Mouse (Mus musculus) neutrophil, adult 83 days (primary cell): ENCODE data around the gene Dnlz. TPM values are rescaled to one million over a fixed set of nuclear protein-coding genes. Genes with fewer than 3 reads are reported as not detected.

Experiments
- total RNA-seq, 2 experiments: library from RNA; stranded (reverse); gene quantifications; one replicate each; pipeline ENCODE4 v1.2.4; 2023

Gene Dnlz
- 1 to 10 TPM; 4.7 to 5.2 TPM for total RNA-seq

DNA sequence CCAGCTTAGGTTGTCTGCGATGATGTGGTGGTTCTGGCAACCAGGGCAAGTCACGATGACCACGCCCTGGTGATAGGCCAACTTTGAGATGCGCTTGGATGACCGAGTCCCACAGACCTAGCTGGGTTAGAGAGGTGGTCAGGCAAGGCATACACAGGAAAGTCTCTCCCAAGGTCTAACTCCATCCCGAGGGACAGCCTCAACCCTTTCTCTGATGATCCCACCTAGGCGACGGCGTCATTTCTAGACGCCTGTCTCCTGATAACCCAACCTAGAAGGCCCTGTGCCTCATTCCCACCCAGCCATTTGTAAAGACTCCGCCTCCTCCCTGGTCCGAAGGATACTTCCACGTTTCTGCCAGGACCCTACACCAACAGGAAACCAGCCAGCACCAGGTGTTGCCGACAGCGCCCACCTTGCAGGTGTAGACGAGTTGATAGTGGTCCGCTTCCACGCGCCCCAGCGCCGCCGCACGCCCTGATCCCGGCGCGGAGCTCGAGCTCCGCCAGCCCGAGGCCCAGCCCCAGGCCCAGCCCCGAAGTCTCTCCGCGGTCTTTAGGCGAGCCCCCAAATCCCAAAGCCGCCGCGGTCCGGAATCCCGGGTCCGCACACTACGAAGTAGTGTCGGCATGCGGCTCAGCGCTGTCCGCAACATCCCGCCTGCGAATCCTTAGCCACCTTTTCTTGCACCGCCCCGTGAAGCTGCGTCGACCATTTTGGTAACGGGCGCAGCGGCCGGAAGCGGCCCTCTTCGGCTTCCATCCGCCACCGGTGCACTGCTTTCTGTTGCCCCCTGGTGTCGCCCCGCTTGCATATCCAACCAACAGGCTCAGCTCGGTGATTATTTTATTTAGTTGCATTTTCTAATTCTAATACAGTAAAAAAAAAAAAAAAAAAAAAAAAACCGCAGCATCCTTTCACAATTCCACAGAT lies at the start of gene Dnlz:
TSS of gene Dnlz (minus strand) at position 753 of the 933 bp plus-strand sequence.

DNA sequence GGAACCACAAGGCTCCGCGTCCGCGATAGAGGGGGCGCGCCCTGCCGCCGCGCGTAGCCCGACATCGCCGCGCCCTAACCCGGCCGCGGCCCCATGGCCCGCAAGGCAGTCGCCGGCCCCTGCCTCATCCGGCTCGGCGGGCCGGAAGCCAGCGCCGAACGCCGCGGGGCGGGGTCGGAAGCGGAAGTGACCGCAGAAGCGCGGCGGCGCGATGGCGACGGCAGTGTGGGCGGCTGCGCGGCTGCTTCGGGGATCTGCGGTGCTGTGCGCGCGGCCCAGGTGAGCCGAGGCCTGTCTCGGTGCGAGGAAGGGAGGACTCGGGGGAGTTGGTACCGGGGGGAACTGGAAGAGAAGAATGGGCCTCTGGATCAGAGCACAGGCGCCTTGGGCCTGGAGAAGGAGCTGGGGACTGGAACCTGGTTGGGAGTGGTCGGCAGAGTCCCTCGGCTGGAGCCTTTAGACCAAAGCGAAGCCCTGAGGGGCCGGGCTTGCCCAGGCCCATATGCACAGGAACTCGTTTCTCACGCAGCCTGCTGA lies 37.3 kb upstream of the Dnlz start, which contains the start of the genes Entr1 and Pmpca:
TSS of gene Entr1 (minus strand) at position 163 of the 537 bp plus-strand sequence.
TSS of gene Pmpca (plus strand) at position 186 of the 537 bp plus-strand sequence.

DNA sequence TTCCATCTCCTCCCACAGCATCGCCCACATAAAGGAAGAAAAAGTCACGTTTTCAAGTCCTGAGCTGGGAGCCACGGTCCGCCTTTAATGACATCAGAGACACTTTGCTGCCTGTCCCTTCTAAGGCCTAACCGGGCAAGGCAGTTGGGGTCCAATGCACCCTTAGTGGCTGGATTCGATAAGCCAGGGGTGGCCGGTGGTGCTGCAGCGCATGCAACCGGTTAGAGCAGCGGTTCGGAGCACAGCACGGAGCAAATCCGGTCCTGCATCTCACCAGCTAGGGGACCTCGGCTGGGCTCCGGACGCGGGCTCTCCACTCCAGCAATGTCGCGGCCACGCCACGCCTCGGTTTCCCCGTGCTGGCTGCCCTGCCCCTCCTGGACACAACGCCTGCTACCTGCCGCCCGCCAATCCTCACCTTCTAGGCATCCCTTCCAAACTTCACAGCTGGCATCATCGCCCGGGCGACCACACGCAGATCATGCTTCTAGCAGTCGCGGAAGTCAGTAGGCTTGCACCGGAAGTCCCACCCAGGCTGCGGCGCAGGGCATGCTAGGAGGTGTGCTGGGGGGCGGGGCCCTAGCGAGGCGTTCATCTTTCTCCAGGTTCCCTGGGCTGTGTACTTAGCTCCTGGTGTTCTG lies 28.3 kb upstream of the Dnlz start, which contains the start of gene Snapc4:
TSS of gene Snapc4 (minus strand) at position 523 of the 641 bp plus-strand sequence.

DNA sequence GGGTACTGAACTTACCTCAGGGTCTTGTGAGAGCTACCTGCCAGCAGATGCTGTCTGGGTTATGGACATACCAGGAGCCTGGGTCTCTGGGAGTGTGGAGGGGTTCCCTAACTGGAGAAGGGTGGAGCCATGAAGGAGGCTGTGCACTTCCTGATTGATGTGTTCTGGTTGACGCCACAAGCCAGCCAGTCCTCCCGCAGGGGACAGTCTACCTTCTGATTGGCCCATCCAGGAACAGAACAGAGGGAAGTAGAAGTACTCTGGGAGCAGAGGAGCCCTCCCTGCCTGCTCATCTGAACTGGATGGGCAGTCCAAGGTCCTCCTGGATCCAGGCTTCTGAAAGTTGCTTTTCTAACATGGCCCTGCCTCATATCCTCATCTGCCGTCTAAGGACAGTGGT lies 8.9 kb upstream of the Dnlz start, which contains the start of gene Card9:
TSS of gene Card9 (minus strand) at position 147 of the 400 bp plus-strand sequence.

DNA sequence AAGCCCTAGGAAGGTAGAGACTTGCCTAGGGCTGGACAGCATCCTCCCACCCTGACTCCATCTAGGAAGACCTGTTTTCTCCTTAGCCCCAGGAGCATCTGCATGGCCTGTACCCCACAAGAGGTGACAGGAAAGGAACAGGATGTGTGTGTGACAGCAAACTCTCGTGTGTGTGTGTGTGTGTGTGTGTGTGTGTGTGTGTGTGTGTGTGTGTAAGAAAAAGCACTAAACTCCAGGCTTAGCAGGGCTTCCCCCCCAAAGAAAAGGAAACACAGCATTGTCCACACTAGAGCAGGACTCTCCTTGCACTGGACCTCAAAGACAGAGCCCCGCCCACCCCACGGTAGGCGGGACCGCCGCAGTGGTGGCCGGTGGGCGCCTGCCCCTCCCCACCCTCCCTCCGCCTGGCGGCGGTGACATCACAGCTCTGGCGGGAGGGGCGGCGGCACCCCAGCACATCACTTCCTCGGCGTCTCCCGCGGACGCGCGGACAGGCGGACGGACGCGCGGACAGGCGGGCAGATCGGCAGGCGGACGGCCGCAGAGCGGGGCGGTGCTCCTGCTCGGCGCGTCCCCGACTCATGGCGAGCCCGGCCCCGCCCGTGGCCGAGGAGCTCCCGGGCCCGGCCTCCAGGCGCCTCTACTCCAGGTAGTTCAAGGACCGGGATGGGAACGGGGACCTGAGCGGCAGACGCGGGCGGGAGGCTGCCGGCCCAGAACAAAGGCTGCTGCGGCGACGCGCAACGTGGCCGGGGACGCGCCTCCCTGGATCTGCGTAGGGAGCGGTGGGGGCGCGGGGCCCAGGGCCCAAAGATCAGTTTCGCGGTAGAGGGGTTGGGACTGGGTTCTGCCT lies 36.6 kb downstream of the Dnlz start, which contains the start of gene Gpsm1:
TSS of gene Gpsm1 (plus strand) at position 444 of the 853 bp plus-strand sequence.

Other genes with a start within 250 kb of the Dnlz start
- gene Nacc2, start 228.9 kb downstream of the Dnlz start, total RNA-seq = 1 to 10 TPM; 2.7 to 3.8 TPM
- gene Lhx3, start 143.8 kb downstream of the Dnlz start, total RNA-seq = not detected
- 1 to 10 TPM; 3.9 to 4.6 TPM for gene Qsox2, start 114.6 kb downstream of the Dnlz start, total RNA-seq
- gene Ccdc187, start 57.6 kb downstream of the Dnlz start, total RNA-seq = not detected
- gene Gpsm1, start 36.6 kb downstream of the Dnlz start, total RNA-seq = 1 to 10 TPM; 6.7 to 8.5 TPM
- gene Card9, start 8.8 kb upstream of the Dnlz start, total RNA-seq = 100 to 1,000 TPM; 168 to 182 TPM
- 10 to 100 TPM; 17.4 to 20.4 TPM for gene Snapc4, start 28.5 kb upstream of the Dnlz start, total RNA-seq
- 10 to 100 TPM; 91.3 to 98.5 TPM for gene Entr1, start 37.2 kb upstream of the Dnlz start, total RNA-seq
- 10 to 100 TPM; 40.3 to 44.0 TPM for gene Pmpca, start 37.2 kb upstream of the Dnlz start, total RNA-seq
- 10 to 100 TPM; 14.1 to 15.8 TPM for gene Inpp5e, start 57.1 kb upstream of the Dnlz start, total RNA-seq
- 10 to 100 TPM; 43.7 to 52.4 TPM for gene Sec16a, start 93.1 kb upstream of the Dnlz start, total RNA-seq
- 100 to 1,000 TPM; 178 to 203 TPM for gene Notch1, start 164.6 kb upstream of the Dnlz start, total RNA-seq
- 1 to 10 TPM; 3.1 to 5.4 TPM for gene Egfl7, start 227.9 kb upstream of the Dnlz start, total RNA-seq
- 1 to 10 TPM in 1 of 2 experiments, not detected in 1; 1.3 TPM for gene Gm20532, start 234.5 kb upstream of the Dnlz start, total RNA-seq